Mouse (Mus musculus) thymus, postnatal 14 days (tissue): ENCODE data around the gene Baz1b.
"Not testable (repeated sequence)": the region's sequence is repeated elsewhere in the genome, so short reads cannot be mapped to it uniquely, and the experiment has no call there.

Experiments used
- DNase-seq: peaks from one replicate; pipeline ENCODE4 v3.0.0; 2021

Gene Baz1b

DNA sequence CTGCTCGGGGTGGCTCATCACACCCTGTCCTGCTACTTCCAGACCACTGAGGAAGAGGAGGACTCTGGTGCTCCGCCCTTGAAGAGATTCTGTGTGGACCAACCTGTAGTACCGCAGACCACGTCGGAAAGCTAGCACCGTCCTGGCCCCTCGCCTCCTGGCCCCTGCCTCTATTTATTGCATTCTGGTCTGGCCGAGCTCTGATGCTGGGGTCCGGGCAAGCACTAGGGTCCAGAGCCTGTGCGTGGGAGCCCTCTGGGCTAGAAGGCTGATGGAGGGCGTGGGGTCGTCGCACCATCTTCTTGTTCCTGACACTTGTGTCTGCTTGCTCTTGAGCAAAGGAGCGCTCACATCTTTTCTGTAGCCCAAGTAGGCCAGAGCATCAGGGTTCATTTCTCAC is 6.3 kb upstream of the Baz1b start:
- DNase-seq: no peak

DNA sequence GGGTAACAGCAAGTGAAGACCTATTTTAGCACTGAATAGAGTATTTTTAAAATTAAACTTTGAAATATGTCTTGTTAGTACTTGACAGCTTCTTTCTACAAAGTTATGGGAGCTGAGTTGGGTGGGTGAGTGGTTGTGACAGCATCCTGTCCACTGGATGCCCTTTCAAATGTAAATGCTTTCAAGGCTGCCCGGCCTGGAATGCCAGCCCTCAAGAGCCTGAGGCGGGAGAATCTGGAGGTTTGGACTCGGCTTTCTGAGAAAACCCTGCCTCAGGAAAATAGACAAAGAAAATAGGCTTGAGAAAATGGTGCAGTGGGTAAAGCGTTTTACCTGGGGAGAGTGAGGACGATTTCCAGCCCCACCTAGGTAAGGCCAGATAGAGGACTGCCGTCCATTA is 5.3 kb upstream of the Baz1b start:
- DNase-seq: no peak

GRCm38 (mm10) chr5:135183131-135183861 is 3.8 kb upstream of the Baz1b start:
- peak; percentile 27 for DNase-seq

GRCm38 (mm10) chr5:135185016-135185415 is 2.0 kb upstream of the Baz1b start:
- no peak for DNase-seq

DNA sequence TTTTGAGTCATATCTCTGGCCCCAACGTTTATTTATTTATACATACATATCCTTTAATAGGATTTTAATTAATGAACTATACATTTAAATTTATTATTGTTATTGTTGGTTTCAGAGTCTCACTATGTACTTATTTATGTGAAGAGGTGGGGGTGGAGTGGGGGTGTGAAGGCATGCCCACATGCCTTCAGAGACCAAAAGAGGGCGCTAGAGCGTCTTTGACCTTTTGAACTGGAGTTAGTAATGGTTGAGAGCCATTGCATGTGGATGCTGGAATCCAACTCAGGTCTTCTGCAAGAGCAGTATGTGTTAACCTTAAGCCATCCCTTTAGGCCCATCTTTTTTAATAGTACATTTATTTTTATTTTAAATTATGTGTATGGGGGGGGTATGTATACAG is 1.5 kb upstream of the Baz1b start:
- DNase-seq: peak; percentile 42

DNA sequence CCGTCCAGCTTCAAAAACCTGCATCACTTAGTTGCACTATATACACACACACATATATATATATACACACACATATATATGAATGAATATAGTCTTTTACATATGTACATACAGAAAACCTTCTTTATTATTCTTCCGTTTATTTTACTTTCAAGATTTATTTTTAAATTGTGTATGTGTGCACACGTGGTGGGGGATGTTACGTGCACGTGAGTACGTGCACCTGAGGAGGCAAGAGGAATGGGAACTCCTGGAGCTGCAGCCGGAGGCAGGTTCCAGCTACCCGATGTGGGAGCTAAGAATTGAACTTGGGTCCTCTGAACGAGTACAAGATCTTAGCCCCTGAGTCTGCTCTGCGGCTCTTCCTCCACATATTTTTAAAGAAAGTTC is 838 bp upstream of the Baz1b start:
- no peak for DNase-seq

DNA sequence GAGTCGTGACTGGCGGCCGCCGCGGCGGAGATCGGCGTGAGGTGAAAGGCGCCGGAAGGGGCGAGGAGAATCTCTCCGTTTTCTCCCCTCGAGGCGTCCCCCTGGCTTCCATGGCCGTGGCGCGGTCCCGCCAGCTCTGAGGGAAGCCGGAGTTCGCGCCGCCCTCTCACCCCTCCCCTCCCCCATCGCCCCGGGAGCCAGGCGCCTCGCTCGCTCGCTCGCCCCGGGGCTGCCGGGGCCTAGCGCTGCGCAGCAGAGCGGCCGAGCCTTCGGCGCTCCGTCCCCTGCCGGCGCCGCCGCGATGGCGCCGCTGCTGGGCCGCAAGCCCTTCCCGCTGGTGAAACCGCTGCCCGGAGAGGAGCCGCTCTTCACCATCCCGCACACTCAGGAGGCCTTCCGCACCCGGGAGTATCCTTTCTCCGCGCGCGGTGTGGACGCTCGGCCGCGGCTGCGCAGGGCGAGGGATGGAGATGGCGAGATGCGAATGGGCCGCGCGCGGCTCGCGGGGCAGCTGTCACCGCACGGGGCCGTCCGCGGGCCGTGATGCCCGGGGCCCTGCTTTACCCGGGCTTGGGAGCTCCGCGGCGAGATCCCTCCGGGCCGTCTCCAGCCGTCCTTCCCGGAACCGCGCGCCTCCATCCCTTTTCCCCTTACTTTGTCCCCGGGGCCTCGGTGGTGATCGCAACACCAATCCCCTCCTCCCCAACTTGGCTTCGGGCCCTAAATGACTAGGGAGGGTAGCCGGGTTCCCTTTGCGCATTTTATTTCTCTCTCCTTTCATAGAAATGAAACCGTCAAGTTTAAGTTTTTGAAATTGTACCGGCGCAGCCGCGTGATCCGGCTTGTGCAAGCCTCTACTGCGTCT is 517 bp downstream of the Baz1b start:
- peak; percentile 88 for DNase-seq

- no peak for DNase-seq
Observed at GRCm38 (mm10) chr5:135188214-135188554, 1.1 kb downstream of the Baz1b start.

DNA sequence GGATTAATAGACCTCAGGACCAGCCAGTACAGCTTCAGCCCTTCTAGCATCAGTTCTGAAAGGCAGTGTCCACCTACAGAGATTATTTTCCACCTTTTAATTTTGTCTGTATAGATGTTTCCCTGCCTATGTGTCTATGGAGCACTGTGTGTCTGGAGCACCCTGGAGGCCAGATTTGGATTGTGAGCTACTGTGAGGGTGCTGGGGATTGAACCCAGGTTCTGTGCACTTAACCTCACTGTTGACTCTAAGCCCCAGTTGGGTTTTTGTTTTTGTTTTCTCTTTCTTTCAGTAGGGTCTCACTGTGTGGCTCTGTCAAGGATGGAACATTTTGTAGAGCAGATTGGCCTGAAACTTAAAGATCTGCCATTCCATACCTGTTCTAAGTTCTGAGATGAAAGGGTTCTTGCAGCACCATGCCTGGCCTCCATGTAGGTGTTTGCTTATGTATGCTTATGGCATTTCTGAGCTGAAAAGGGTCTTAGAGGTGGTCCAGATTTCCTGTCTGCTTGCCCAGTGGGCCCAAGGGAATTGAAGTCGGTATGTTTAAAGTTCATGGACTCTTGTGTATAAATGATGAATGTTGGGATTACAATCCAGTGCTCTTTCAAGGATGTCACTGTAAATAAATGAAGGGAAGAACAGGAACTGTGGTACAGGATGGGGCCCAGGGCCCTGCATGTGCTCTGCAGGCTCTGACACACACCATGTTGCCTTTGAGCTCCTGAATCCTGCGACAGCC is 2.4 kb downstream of the Baz1b start:
- DNase-seq: no peak

DNA sequence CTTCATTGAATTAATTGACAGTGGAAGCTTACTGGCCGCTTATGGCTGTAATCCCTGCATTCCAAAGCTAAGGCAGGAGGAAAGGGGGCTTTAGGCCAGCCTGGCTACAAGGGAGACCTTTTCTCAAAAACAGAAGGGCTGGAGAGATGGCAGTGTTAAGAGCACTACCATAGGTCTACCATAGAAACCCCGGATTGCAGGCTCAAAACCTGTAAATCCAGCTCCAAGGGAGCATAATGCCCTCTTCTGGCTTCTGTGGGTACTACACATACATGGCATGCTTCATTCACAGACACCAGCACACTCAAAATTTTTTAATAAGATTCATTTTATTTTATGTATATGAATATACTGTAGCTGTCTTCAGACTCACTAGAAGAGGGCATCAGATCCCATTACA is 4.6 kb downstream of the Baz1b start:
- peak; percentile 78 for DNase-seq

- no peak for DNase-seq
Observed at GRCm38 (mm10) chr5:135192431-135192830, 5.4 kb downstream of the Baz1b start.

DNA sequence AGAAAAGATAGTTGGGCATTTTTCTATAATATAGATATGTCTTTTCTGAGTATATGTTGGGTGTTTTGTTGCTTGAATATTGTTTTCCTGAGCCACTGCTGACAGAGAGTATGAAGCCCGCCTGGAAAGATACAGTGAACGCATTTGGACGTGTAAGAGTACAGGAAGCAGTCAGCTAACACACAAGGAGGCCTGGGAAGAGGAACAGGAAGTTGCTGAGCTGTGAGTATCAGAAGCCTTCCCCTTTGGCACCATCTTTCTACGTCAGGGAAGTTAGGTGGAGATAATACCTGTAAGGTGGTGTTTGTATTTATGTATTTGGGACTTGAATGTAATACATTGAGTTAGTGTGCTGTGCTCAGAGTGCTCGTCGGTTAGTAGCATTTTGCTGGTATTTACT is 9.3 kb downstream of the Baz1b start:
- no peak for DNase-seq

- DNase-seq: no peak
Observed at GRCm38 (mm10) chr5:135202763-135203162, 15.7 kb downstream of the Baz1b start.

- DNase-seq: peak; percentile 23
Observed at GRCm38 (mm10) chr5:135208197-135208596, 21.1 kb downstream of the Baz1b start.

DNA sequence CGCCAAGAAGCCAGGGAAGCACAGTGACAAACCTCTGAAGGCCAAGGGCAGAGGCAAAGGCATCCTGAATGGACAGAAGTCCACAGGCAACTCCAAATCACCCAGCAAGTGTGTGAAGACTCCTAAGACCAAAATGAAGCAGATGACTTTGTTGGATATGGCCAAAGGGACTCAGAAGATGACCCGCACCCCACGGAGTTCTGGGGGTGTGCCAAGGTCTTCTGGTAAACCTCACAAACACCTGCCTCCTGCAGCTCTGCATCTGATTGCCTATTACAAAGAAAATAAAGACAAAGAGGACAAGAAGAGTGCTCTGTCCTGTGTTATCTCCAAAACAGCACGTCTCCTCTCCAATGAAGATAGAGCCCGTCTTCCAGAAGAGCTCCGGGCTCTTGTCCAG is 29.8 kb downstream of the Baz1b start:
- DNase-seq: no peak

DNA sequence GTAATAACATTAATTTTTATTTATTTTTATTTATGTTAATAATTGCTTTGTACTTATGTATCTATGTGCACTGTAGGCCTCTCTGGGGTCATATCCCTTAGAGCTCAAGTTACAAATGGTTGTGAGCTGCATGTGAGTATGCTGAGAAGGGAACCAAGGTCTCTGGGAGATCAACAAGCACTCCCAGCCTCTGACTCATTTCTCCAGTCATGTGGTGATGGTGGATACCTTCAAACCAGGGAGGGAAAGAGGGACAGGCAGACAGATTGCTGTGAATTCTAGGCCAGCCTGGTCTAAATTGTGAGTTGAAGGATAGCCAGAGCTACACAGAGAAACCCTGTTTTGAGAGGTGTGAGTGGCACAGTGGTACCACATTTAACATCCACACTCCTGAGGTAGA is 33.9 kb downstream of the Baz1b start:
- DNase-seq: no peak

DNA sequence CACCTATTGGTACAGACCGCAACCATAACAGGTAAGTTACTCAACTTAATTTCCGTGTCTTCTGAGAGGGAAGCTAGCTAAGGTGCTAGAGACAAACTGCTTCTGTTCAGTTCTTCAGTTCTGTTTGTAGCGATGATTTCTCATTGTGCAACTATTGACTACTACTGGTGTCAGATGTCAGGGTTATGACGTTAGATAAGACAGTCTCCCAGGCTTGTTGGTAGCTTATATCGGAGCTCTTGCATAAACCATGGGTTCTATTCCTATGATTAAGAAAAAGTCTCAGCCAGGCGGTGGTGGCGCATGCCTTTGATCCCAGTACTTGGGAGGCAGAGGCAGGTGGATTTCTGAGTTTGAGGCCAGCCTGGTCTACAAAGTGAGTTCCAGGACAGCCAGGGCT is 35.0 kb downstream of the Baz1b start:
- DNase-seq: no peak

- no peak for DNase-seq
Observed at GRCm38 (mm10) chr5:135224169-135224568, 37.1 kb downstream of the Baz1b start.

DNA sequence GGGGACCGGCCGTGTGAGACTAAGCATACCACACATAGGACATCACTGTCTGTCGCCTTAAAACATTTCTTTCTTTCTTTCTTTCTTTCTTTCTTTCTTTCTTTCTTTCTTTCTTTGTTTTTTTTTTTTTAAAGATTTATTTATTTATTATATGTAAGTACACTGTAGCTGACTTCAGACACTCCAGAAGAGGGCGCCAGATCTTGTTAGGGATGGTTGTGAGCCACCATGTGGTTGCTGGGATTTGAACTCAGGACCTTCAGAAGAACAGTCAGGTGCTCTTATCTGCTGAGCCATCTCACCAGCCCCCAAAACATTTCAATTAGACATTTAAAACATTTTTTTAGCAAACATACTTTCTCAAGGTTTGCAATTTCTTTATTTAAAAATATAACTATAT is 38.8 kb downstream of the Baz1b start:
- not testable (repeated sequence) for DNase-seq

GRCm38 (mm10) chr5:135230186-135230585 is 43.1 kb downstream of the Baz1b start:
- DNase-seq: no peak

DNA sequence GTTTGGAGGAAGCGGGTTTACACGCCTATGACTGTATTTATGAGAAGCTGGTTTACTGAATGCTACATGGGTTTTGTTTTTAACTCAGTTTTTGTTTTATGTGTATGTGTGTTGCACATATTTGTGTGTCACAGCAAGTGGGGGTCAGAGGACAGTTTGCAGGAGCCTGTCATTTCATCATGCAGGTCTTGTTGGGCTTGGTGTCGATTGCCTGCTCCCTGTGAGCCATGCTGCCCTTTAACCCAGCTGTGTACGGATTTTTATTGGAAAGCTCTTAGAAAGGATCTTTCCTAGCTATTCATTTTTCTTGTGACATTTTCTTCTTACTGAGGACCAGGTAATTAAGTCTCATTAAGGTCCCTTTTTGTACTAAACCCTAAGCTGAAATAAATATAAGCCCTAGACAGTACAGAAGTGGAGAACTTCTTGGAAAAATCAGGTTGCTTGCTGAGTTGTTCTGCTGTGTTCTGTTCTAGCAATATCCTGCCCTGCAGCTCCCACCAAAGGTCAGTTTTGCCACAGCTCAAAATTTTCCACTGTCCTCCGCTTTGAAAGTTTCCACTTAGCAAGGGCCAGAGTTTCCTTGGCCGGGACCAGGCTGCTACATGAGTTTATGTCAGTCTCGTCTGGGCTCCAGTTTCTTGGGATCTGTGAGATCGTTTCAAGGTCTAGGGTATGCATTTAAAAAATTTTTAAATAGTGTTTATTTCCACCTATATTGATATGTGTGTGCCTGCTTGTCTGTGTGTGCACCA is 46.3 kb downstream of the Baz1b start:
- DNase-seq: no peak

DNA sequence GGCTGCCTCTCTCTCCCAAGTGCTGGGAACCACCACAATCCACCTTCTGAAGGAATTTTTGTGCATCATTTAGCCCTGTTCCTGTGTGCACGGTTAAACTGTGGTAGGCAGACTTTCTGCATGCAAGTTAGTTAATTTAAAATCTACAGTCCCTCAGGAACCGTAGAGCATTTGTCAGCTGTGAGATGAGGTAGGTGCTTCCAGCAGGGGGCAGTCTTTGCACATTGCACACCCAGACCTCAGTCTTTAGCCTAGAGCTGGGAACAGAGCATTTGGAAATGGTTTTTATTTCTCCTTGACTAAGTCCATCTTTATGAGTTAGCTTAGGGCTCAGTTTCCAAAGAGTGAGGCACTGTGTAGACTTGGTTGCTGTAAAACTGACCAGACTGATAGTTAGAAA is 49.5 kb downstream of the Baz1b start:
- DNase-seq: peak; percentile 65

DNA sequence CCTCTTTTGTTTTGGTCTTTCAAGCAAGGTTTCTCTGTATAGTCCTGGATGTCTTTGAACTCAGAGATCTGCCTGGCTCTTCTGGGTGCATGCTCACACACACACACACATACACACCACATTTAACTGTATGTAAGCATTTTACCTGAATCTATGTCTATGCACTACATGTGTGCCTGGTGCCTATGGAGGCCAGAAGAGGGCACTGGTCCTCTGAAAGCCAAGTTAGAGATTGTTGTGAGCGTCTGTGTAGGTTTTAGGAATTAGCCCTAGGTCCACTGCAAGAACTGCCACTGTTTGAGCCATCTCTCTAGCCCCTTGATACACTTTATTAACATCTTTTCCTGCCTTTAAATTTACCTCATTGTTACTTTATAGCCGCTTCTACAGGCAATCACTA is 51.8 kb downstream of the Baz1b start:
- DNase-seq: no peak
